Mouse (Mus musculus): ENCODE results near the gene Srebf2. TPM values are rescaled to one million over a fixed set of nuclear protein-coding genes. Genes with fewer than 3 reads are reported as not detected.
"Not testable (repeated sequence)": the region's sequence is repeated elsewhere in the genome, so short reads cannot be mapped to it uniquely, and the experiment has no call there.

The Srebf2 gene
- polyA plus RNA-seq, 1 experiment from 2014 or later = 110 TPM

DNA sequence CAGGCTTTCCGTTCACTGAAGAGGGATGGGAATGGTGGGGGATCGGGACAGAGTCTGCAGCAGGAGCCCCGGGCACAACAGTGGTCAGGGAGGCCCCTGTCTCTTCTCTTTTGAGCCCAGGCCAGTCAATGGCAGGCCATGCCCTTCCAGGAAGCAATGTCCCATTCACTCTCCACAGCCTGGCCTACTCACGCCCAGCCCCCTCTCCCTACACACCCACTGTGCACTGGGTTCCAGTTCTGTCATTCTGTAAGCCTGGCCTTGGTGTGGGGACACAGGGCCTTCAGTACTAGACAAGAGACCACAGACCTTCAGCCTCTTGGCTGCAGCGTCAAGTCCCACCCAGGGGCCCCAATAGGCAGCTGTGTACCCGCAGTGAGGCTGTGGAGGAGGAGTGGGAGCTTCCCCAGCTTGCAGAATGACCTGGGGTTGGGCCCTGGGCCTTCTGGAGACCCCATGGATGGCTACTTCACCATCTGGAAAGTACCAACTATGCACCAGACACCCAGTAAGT is 83.2 kb downstream of the Srebf2 start:
- no peak overlapping the region for H3K4me3 ChIP-seq
- no peak overlapping the region for H3K27ac ChIP-seq (ENCODE audit: poor library complexity, severe bottlenecking)
- H3K27me3 ChIP-seq (replicated peaks) = peaks cover 31% of the 10 kb centered on the region
- peaks cover 16% of the 10 kb centered on the region for H3K4me1 ChIP-seq (replicated peaks)
- no peak overlapping the region for H3K4me2 ChIP-seq
- H3K36me3 ChIP-seq = no peaks in the 10 kb centered on the region
- ATAC-seq (ENCODE audit: insufficient number of reproducible peaks, low FRiP score) = peak; percentile 23; the same call in 1 of the 2 replicates
- 70% methylated on average over 6 of the region's 6 CpGs for WGBS
- no peaks in the 10 kb centered on the region for H3K9me3 ChIP-seq (replicated peaks)
- H3K9ac ChIP-seq = no peak overlapping the region

DNA sequence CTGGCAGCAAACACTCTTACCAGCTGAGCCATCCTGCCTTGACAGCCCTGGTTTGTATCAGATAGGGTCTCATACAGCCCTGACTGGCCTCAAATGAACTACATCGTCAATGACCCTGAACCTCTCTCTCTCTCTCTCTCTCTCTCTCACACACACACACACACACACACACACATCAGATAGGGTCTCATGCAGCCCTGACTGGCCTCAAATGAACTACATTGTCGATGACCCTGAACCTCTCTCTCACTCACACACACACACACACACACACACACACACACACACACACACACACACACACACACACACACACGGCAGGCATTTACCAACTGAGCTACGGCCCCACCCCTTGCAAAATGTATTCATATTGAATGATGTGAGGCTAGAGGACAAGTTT is 84.1 kb downstream of the Srebf2 start:
- Histone ChIP-seq H3K4me1 (replicated peaks) (peaks cover 23% of the 10 kb centered on the region), H3K4me3 (no peak overlapping the region), H3K36me3 (no peaks in the 10 kb centered on the region), H3K4me2 (no peak overlapping the region), H3K27me3 (replicated peaks) (peaks cover 26% of the 10 kb centered on the region), H3K9ac (no peak overlapping the region), H3K27ac (ENCODE audit: poor library complexity, severe bottlenecking) (no peak overlapping the region), H3K9me3 (replicated peaks) (no peaks in the 10 kb centered on the region)
- ATAC-seq (ENCODE audit: insufficient number of reproducible peaks, low FRiP score) = no peak
- 71% methylated on average over 4 of the region's 4 CpGs for WGBS

DNA sequence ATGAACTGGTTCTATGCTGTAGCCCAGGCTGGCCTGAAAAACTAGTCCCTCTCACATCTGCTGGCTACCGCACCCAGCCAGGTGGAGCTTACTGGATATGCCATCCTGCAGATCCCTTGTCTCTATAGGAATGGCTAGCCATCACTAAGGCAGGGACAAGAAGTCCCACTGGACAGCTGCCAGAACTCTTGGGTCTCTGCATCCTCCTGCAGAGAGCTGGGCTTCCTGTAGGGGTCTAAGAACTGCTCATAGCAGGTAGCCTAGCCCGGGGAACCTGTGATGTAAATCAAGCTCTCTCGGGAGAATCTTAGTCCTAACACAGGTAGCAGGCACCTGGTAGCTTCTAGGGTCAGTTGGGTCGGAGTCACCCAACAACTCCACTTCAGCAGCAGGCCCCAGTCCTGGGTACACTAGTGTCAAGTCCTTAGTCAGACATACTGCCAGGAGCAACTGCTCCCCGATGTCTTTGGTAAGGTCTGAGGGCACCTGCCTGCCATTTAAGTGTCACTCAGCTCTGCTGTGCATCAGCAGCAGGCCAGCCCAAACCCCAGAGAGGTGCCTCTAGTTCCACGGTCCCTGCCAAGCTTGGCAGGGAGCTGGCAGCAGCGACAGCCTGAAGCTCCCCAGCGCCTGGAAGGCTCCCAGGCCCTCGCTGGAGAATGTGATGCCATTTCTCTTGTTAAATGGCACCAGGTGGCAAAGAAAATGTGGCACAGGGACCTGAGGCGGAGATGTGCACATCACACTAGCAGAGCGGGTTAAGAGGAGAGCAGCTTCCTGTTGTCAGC is 84.8 kb downstream of the Srebf2 start:
- Histone ChIP-seq H3K4me1 (replicated peaks) (peaks cover 23% of the 10 kb centered on the region), H3K27ac (ENCODE audit: poor library complexity, severe bottlenecking) (no peak overlapping the region), H3K4me3 (no peak overlapping the region), H3K9me3 (replicated peaks) (no peaks in the 10 kb centered on the region), H3K9ac (no peak overlapping the region), H3K36me3 (no peaks in the 10 kb centered on the region), H3K4me2 (no peak overlapping the region), H3K27me3 (replicated peaks) (peaks cover 20% of the 10 kb centered on the region; the same call in 1 of the 2 replicates)
- no peak for ATAC-seq (ENCODE audit: insufficient number of reproducible peaks, low FRiP score)
- 67% methylated on average over 11 of the region's 11 CpGs for WGBS

DNA sequence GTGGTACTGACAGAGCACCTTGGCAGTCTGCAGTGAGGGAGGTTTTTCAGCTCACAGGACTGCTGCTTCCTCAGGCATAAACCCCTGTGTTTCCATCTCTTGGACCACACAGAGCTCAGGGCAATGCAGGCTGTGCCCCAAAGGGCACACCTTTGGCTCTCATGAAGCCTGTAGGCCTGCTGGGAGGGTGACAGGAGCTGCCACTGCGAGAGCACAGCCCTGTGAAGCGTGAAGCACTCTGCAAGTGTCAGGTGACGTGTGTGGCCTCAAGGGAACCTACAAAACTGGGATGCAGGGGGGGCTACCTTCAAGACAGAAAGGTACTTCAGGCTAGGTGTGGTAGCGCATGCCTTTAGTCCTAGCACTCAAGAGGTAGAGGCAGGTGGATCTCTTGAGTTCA is 85.7 kb downstream of the Srebf2 start:
- Histone ChIP-seq H3K27ac (ENCODE audit: poor library complexity, severe bottlenecking) (no peak overlapping the region), H3K4me1 (replicated peaks) (peaks cover 23% of the 10 kb centered on the region), H3K9ac (no peak overlapping the region), H3K36me3 (no peaks in the 10 kb centered on the region), H3K4me2 (no peak overlapping the region), H3K9me3 (replicated peaks) (no peaks in the 10 kb centered on the region), H3K4me3 (no peak overlapping the region), H3K27me3 (replicated peaks) (0 out of 2 replicates have a peak, but pooled peaks cover 19% of the 10 kb centered on the region)
- WGBS = 70% methylated on average over 4 of the region's 4 CpGs
- ATAC-seq (ENCODE audit: insufficient number of reproducible peaks, low FRiP score) = no peak

DNA sequence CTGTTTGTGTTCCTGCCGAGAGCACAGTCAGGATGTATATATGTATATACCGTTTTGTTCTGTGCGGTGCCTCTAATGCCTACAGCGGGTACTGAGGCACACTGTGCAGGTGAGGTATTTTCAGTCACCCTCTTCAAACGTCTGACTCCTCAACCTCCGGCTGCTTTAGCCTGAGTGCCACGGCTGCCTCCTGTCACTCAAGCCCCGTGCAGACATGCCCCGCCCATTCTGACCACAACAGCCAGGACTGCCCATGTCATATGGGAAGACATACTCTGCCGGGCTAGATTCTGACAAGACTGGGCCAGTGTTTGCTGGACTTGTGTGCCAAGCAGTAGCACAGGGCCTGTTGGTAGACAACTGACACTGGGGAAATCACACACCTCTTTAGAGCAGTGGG is 88.7 kb downstream of the Srebf2 start:
- ATAC-seq (ENCODE audit: insufficient number of reproducible peaks, low FRiP score) = peak; percentile 69; the same call in 1 of the 2 replicates
- H3K27ac ChIP-seq (ENCODE audit: poor library complexity, severe bottlenecking) = no peak overlapping the region
- no peaks in the 10 kb centered on the region for H3K9me3 ChIP-seq (replicated peaks)
- H3K36me3 ChIP-seq = peaks cover 10% of the 10 kb centered on the region
- H3K4me1 ChIP-seq (replicated peaks) = peaks cover 11% of the 10 kb centered on the region; the same call in 1 of the 2 replicates
- H3K27me3 ChIP-seq (replicated peaks) = 0 out of 2 replicates have a peak, but pooled peaks cover 11% of the 10 kb centered on the region
- no peak overlapping the region for H3K4me3 ChIP-seq
- no peak overlapping the region for H3K4me2 ChIP-seq
- H3K9ac ChIP-seq = no peak overlapping the region
- 52% methylated on average over 10 of the region's 10 CpGs for WGBS

DNA sequence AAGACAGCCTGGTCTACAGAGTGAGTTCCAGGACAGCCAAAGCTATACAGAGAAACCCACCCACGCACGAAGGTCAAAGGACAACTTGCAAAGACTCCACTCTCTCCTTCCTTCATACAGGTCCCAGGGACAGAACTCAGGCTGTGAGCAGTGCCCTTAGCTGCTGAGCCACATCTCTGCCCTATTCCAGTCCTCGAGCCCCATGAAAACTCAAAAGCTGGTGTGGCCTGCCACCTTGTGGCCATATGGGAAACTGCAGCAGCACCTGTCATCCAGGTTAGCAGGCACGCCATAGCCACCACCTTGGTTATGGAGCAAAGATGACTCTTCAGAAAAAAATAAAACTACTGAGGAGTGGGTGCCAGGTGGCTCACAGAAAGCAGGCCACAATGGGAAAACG is 89.6 kb downstream of the Srebf2 start:
- H3K4me2 ChIP-seq = no peak overlapping the region
- H3K9ac ChIP-seq = no peak overlapping the region
- no peaks in the 10 kb centered on the region for H3K9me3 ChIP-seq (replicated peaks)
- no peak overlapping the region for H3K4me3 ChIP-seq
- no peak overlapping the region for H3K27ac ChIP-seq (ENCODE audit: poor library complexity, severe bottlenecking)
- peak; percentile 49; the same call in 1 of the 2 replicates for ATAC-seq (ENCODE audit: insufficient number of reproducible peaks, low FRiP score)
- 16% methylated on average over 5 of the region's 5 CpGs for WGBS
- H3K4me1 ChIP-seq (replicated peaks) = peaks cover 11% of the 10 kb centered on the region; the same call in 1 of the 2 replicates
- H3K36me3 ChIP-seq = peaks cover 10% of the 10 kb centered on the region
- H3K27me3 ChIP-seq (replicated peaks) = 0 out of 2 replicates have a peak, but pooled peaks cover 8% of the 10 kb centered on the region

DNA sequence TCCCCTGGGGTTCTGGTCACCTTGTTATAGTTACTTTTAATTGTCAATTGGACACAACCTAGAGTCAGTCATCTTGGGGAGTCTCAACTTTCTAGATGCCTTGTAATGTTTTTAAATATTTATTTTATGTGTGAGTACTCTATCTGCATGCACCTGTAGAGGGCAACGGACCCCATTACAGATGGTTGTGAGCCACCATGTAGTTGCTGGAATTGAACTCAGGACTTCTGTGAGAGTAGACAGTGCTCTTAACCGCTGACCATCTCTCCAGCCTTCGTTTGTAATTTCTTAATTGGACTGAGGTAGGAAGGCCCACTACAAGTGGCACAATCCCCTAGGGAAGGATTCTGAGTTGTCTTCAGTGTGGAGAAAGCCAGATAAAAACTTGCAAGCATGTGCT is 96.3 kb downstream of the Srebf2 start:
- Histone ChIP-seq H3K9ac (peak overlapping the region; percentile 68), H3K27ac (ENCODE audit: poor library complexity, severe bottlenecking) (no peak overlapping the region), H3K4me1 (replicated peaks) (peaks cover 9% of the 10 kb centered on the region), H3K4me3 (peak overlapping the region; percentile 76), H3K4me2 (peak overlapping the region; percentile 85), H3K9me3 (replicated peaks) (no peaks in the 10 kb centered on the region), H3K36me3 (peaks cover 7% of the 10 kb centered on the region), H3K27me3 (replicated peaks) (no peaks in the 10 kb centered on the region)
- no peak for ATAC-seq (ENCODE audit: insufficient number of reproducible peaks, low FRiP score)
- 77% methylated on average over 3 of the region's 3 CpGs for WGBS

DNA sequence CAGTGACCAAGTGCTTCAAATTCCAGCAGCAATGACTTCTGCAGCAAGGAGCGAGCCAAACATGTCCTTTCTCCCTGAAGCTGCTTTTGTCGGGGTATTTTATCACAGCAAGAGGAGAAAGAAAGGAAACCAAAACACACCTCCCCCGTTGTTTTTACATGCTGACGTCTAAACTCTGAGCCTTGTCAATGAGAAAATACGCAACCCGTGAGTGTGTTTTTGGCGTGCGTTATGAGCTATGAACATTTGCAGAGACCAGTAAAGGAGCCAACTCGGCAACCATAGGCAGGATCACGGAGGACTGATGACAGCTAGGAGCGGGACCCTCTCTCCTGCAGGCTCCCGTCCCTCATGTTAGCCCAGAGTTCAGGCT is 96.7 kb downstream of the Srebf2 start:
- H3K4me1 ChIP-seq (replicated peaks) = peaks cover 9% of the 10 kb centered on the region
- H3K27ac ChIP-seq (ENCODE audit: poor library complexity, severe bottlenecking) = peak overlapping the region; percentile 61; the same call in 1 of the 2 replicates
- no peak for ATAC-seq (ENCODE audit: insufficient number of reproducible peaks, low FRiP score)
- H3K9ac ChIP-seq = peak overlapping the region; percentile 68
- no peaks in the 10 kb centered on the region for H3K9me3 ChIP-seq (replicated peaks)
- H3K36me3 ChIP-seq = peaks cover 4% of the 10 kb centered on the region
- 3% methylated on average over 12 of the region's 12 CpGs for WGBS
- H3K4me2 ChIP-seq = peak overlapping the region; percentile 85
- no peaks in the 10 kb centered on the region for H3K27me3 ChIP-seq (replicated peaks)
- H3K4me3 ChIP-seq = peak overlapping the region; percentile 76

DNA sequence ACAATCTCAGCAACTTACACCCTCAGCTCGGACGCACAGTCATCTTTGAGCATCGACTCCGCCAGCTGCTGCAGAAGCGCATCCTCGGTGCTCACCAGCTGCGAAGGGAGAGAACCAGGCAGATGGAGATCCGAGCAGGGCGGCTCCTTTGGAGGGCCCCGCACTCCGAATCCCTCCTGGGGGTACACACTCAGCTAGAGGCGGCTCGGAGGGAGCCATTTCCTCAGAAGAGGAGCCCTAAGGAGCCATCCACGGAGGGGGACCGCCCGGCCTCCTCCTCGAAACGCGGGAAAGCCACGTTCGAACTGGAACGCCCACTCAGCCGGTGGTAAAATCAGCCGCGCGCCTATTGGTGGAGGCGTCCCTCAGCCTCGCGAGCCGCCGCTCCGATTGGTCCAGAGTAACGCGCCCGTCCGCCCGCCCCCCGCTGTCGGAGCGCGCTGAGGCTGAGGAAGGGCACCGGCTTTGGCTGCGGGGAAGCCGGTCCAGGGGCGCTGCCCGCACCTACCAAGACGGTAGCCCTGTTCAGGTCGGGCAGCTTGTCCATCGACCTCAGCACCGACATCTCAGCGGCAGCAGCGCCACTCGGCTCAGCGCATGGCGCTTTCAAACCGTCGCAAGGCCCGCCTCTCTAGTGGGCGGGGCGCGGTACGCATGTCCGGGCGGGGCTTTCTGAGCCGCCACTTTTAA is 97.3 kb downstream of the Srebf2 start, which contains the start of gene Cenpm:
Gene Cenpm, minus strand, starts transcription at position 634 of the 690 bp plus-strand sequence.
- under 1% methylated on average over 65 of the region's 65 CpGs for WGBS
- Histone ChIP-seq H3K36me3 (peaks cover 1% of the 10 kb centered on the region), H3K4me3 (peak within 1 kb of the TSS; percentile 76), H3K27ac (ENCODE audit: poor library complexity, severe bottlenecking) (peak within 1 kb of the TSS; percentile 61; the same call in 1 of the 2 replicates), H3K4me1 (replicated peaks) (peaks cover 9% of the 10 kb centered on the region), H3K27me3 (replicated peaks) (no peaks in the 10 kb centered on the region), H3K9ac (peak within 1 kb of the TSS; percentile 68), H3K9me3 (replicated peaks) (no peaks in the 10 kb centered on the region), H3K4me2 (peak within 1 kb of the TSS; percentile 85)
- peak; percentile 97 for ATAC-seq (ENCODE audit: insufficient number of reproducible peaks, low FRiP score)

DNA sequence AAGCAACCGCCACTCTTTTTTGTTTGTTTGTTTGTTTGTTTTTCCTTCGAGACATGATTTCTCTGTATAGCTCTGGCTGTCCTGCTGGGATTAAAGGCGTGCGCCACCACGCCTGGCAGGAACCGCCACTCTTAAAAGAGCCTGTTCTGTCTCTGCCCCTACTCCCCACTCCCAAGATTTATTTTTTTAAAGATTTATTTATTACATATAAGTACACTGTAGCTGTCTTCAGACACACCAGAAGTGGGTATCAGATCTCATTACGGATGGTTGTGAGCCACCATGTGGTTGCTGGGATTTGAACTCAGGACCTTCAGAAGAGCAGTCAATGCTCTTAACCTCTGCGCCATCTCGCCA is 97.8 kb downstream of the Srebf2 start:
- H3K4me1 ChIP-seq (replicated peaks); H3K36me3 ChIP-seq; H3K27ac ChIP-seq (ENCODE audit: poor library complexity, severe bottlenecking); ATAC-seq (ENCODE audit: insufficient number of reproducible peaks, low FRiP score); H3K9me3 ChIP-seq (replicated peaks); H3K27me3 ChIP-seq (replicated peaks): not testable (repeated sequence)
- Histone ChIP-seq H3K4me3 (peak overlapping the region; percentile 76), H3K4me2 (peak overlapping the region; percentile 85), H3K9ac (peak overlapping the region; percentile 68)
- 22% methylated on average over 9 of the region's 9 CpGs for WGBS

DNA sequence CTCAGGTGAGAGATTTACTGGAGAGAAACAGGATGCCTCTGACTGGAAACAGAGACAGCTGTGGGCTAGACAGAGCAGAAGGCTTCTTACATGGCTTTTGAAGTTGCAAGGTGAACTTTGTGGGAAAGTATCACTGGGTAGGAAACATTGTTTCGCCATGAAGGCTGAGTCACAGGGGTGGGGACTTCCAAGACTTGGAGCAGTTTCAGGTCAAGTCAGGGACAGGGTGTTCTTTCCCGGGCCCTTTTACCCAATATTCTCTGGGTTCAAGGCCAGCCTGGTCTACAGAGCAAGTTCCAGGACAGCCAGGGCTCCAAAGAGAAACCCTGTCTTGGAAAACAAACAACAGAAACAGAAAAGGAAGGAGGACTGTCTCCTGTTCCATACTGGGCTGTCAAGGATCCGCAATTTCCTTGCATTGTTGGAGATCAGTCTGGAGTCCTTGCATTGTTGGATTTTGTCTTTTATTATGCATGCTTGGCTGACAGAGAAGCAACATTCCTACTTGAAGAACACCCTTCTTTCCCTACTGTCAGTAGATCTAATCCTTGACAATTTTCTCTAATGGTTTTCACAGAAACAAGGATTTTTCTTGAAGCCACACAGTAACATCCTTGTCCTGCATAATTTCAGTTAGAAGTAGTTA is 100.3 kb downstream of the Srebf2 start:
- Histone ChIP-seq H3K4me1 (replicated peaks) (peaks cover 9% of the 10 kb centered on the region), H3K4me2 (no peak overlapping the region), H3K9me3 (replicated peaks) (no peaks in the 10 kb centered on the region), H3K36me3 (no peaks in the 10 kb centered on the region), H3K9ac (no peak overlapping the region), H3K4me3 (no peak overlapping the region), H3K27ac (ENCODE audit: poor library complexity, severe bottlenecking) (no peak overlapping the region), H3K27me3 (replicated peaks) (no peaks in the 10 kb centered on the region)
- WGBS = 66% methylated on average over 3 of the region's 3 CpGs
- ATAC-seq (ENCODE audit: insufficient number of reproducible peaks, low FRiP score) = no peak

Data from heart, embryonic 12.5 days (tissue).